Mouse (Mus musculus) heart, embryonic 10.5 days (tissue): Measurements from ENCODE around the gene Zbtb22. TPM values are rescaled to one million over a fixed set of nuclear protein-coding genes. Genes with fewer than 3 reads are reported as not detected.
A peak's percentile ranks its signal among the peaks of the same experiment; 100 is the strongest.
"Not testable (repeated sequence)": the region's sequence is repeated elsewhere in the genome, so short reads cannot be mapped to it uniquely, and the experiment has no call there.

Source experiments
- DNase-seq: peaks from one replicate; pipeline ENCODE4 v3.0.0-alpha.2; 2017; ENCODE audit warnings: low spot score
- H3K27ac ChIP-seq: fragments of 300-500 bp; sonication (generic); 2 replicates; pipeline ENCODE4 v1.5.1; 2016; ENCODE audit warnings: mild to moderate bottlenecking
- H3K27me3 ChIP-seq: fragments of 300-500 bp; sonication (generic); 2 replicates; pipeline ENCODE4 v1.6.1; 2016; ENCODE audit warnings: mild to moderate bottlenecking; ENCODE audit not compliant: poor library complexity, insufficient read depth, severe bottlenecking
- H3K36me3 ChIP-seq: fragments of 300-500 bp; sonication (generic); 2 replicates; pipeline ENCODE4 v1.6.1; 2016; ENCODE audit warnings: mild to moderate bottlenecking, moderate library complexity
- H3K4me1 ChIP-seq: fragments of 300-500 bp; sonication (generic); 2 replicates; pipeline ENCODE4 v1.6.1; 2016; ENCODE audit warnings: mild to moderate bottlenecking
- H3K4me3 ChIP-seq: fragments of 300-500 bp; sonication (generic); 2 replicates; pipeline ENCODE4 v1.5.1; 2016; ENCODE audit warnings: mild to moderate bottlenecking, moderate library complexity
- H3K9me3 ChIP-seq: fragments of 300-500 bp; sonication (generic); 2 replicates; pipeline ENCODE4 v1.6.1; 2016; ENCODE audit warnings: mild to moderate bottlenecking, moderate library complexity
- WGBS: fragments of 180-500 bp; shearing (Covaris S2); methylation state at CpG from one replicate; pipeline ENCODE4 v1.1.7; 2016; 5-methylcytosine and 5-hydroxymethylcytosine counted together
- polyA plus RNA-seq: library from polyadenylated mRNA; unstranded; fragments of >200 nt; fragmentation: Nextera tagmentation; extraction: Ambion mirVana; gene quantifications from 2 replicates; pipeline ENCODE4 v1.2.1, GENCODE M21; 2016

The Zbtb22 gene
- 16.0 and 17.3 TPM in 2 replicates for polyA plus RNA-seq

- no peaks in the 10 kb centered on the region for H3K9me3 ChIP-seq
- WGBS, result under 1% methylated on average over 34 of the region's 34 CpGs
- H3K27ac ChIP-seq, result peak within 1 kb of the TSS; percentile 97
- no peaks in the 10 kb centered on the region for H3K27me3 ChIP-seq
- DNase-seq, result peak; percentile 100
- H3K4me1 ChIP-seq, result peaks cover 56% of the 10 kb centered on the region
- H3K4me3 ChIP-seq, result peak within 1 kb of the TSS; percentile 81
- H3K36me3 ChIP-seq, result peaks cover 62% of the 10 kb centered on the region
Observed at GRCm38 (mm10) chr17:33915671-33916250, at the start of gene Zbtb22, which contains the start of gene Tapbp. TSS of gene Zbtb22 (plus strand) at chr17:33915904. TSS of gene Tapbp (plus strand) at chr17:33915899.

GRCm38 (mm10) chr17:33873537-33873936 is 42.2 kb upstream of the Zbtb22 start, which contains the start of gene Gm7029:
TSS of gene Gm7029 (plus strand) at chr17:33873837.
- H3K36me3 ChIP-seq, result peaks cover 32% of the 10 kb centered on the region
- H3K9me3 ChIP-seq, H3K4me3 ChIP-seq, H3K4me1 ChIP-seq, H3K27me3 ChIP-seq, H3K27ac ChIP-seq, DNase-seq: not testable (repeated sequence)
- WGBS, result 54% methylated on average over 4 of the region's 12 CpGs

GRCm38 (mm10) chr17:33874411-33874810 is 41.3 kb upstream of the Zbtb22 start:
- H3K27ac ChIP-seq, result no peak overlapping the region
- H3K4me3 ChIP-seq, result no peak overlapping the region
- DNase-seq, result no peak
- no peaks in the 10 kb centered on the region for H3K9me3 ChIP-seq
- 84% methylated on average over 11 of the region's 11 CpGs for WGBS
- H3K4me1 ChIP-seq, result no peaks in the 10 kb centered on the region
- H3K36me3 ChIP-seq, result peaks cover 40% of the 10 kb centered on the region
- no peaks in the 10 kb centered on the region for H3K27me3 ChIP-seq

- not testable (repeated sequence) for H3K4me1 ChIP-seq, H3K27me3 ChIP-seq, H3K4me3 ChIP-seq, DNase-seq, H3K27ac ChIP-seq, H3K9me3 ChIP-seq
- peaks cover 49% of the 10 kb centered on the region for H3K36me3 ChIP-seq
- WGBS, result 76% methylated on average over 5 of the region's 5 CpGs
Observed at GRCm38 (mm10) chr17:33875797-33876196, 39.9 kb upstream of the Zbtb22 start.

GRCm38 (mm10) chr17:33884320-33884719 is 31.4 kb upstream of the Zbtb22 start:
- not testable (repeated sequence) for H3K27ac ChIP-seq, H3K4me3 ChIP-seq, DNase-seq, H3K9me3 ChIP-seq, H3K27me3 ChIP-seq
- Histone ChIP-seq H3K36me3 (peaks cover 63% of the 10 kb centered on the region), H3K4me1 (peaks cover 10% of the 10 kb centered on the region)
- WGBS, result 90% methylated on average over 10 of the region's 11 CpGs

GRCm38 (mm10) chr17:33887802-33888201 is 27.9 kb upstream of the Zbtb22 start:
- H3K9me3 ChIP-seq, H3K27ac ChIP-seq, H3K4me3 ChIP-seq, DNase-seq, H3K27me3 ChIP-seq: not testable (repeated sequence)
- WGBS, result 29% methylated on average over 2 of the region's 2 CpGs
- Histone ChIP-seq H3K36me3 (peaks cover 35% of the 10 kb centered on the region), H3K4me1 (peaks cover 11% of the 10 kb centered on the region)

GRCm38 (mm10) chr17:33888230-33888629 is 27.5 kb upstream of the Zbtb22 start:
- H3K27me3 ChIP-seq, H3K27ac ChIP-seq, H3K9me3 ChIP-seq, DNase-seq, H3K4me3 ChIP-seq: not testable (repeated sequence)
- peaks cover 11% of the 10 kb centered on the region for H3K4me1 ChIP-seq
- H3K36me3 ChIP-seq, result peaks cover 31% of the 10 kb centered on the region

GRCm38 (mm10) chr17:33889941-33890532 is 25.7 kb upstream of the Zbtb22 start:
- Histone ChIP-seq H3K27ac (peak overlapping the region; percentile 89), H3K4me3 (peak overlapping the region; percentile 77), H3K4me1 (peaks cover 11% of the 10 kb centered on the region), H3K36me3 (peaks cover 19% of the 10 kb centered on the region)
- peak; percentile 73 for DNase-seq
- under 1% methylated on average over 42 of the region's 44 CpGs for WGBS
- not testable (repeated sequence) for H3K27me3 ChIP-seq, H3K9me3 ChIP-seq

- peaks cover 15% of the 10 kb centered on the region for H3K36me3 ChIP-seq
- under 1% methylated on average over 49 of the region's 49 CpGs for WGBS
- peak; percentile 100 for DNase-seq
Observed at GRCm38 (mm10) chr17:33890533-33891059, 25.1 kb upstream of the Zbtb22 start, which contains the start of gene Kifc1. TSS of gene Kifc1 (minus strand) at chr17:33890661.

GRCm38 (mm10) chr17:33891357-33891756 is 24.3 kb upstream of the Zbtb22 start:
- Histone ChIP-seq H3K27me3 (no peaks in the 10 kb centered on the region), H3K27ac (no peak overlapping the region), H3K4me3 (no peak overlapping the region), H3K4me1 (peaks cover 11% of the 10 kb centered on the region), H3K36me3 (peaks cover 7% of the 10 kb centered on the region), H3K9me3 (no peaks in the 10 kb centered on the region)
- WGBS, result 63% methylated on average over 2 of the region's 2 CpGs
- DNase-seq, result no peak

More at GRCm38 (mm10) chr17:33890533-33891059, 25.1 kb upstream of the Zbtb22 start, which contains the start of gene Kifc1:
- H3K27ac ChIP-seq, result peak within 1 kb of the TSS; percentile 89
- no peaks in the 10 kb centered on the region for H3K9me3 ChIP-seq
- no peaks in the 10 kb centered on the region for H3K27me3 ChIP-seq
- H3K4me3 ChIP-seq, result peak within 1 kb of the TSS; percentile 77
- H3K4me1 ChIP-seq, result peaks cover 11% of the 10 kb centered on the region

- H3K36me3 ChIP-seq, H3K27me3 ChIP-seq, H3K9me3 ChIP-seq, H3K27ac ChIP-seq, H3K4me3 ChIP-seq, DNase-seq: not testable (repeated sequence)
- H3K4me1 ChIP-seq, result peaks cover 11% of the 10 kb centered on the region
- WGBS, result 62% methylated on average over 6 of the region's 6 CpGs
Observed at GRCm38 (mm10) chr17:33891892-33892291, 23.8 kb upstream of the Zbtb22 start.

GRCm38 (mm10) chr17:33892429-33892828 is 23.3 kb upstream of the Zbtb22 start:
- no peak for DNase-seq
- Histone ChIP-seq H3K4me1 (peaks cover 11% of the 10 kb centered on the region), H3K27ac (no peak overlapping the region), H3K27me3 (no peaks in the 10 kb centered on the region), H3K4me3 (no peak overlapping the region), H3K9me3 (no peaks in the 10 kb centered on the region), H3K36me3 (no peaks in the 10 kb centered on the region)
- 32% methylated on average over 7 of the region's 7 CpGs for WGBS

GRCm38 (mm10) chr17:33893011-33893410 is 22.7 kb upstream of the Zbtb22 start:
- peaks cover 11% of the 10 kb centered on the region for H3K4me1 ChIP-seq
- not testable (repeated sequence) for H3K36me3 ChIP-seq, DNase-seq, H3K4me3 ChIP-seq, H3K9me3 ChIP-seq, H3K27ac ChIP-seq, H3K27me3 ChIP-seq
- 73% methylated on average over 4 of the region's 4 CpGs for WGBS
